Mouse (Mus musculus) gastrocnemius, adult 18-20 months (tissue): Measurements from ENCODE around the gene Stx17. TPM values are rescaled to one million over a fixed set of nuclear protein-coding genes. Genes with fewer than 3 reads are reported as not detected.

Experiments
- DNase-seq: peaks from one replicate; pipeline ENCODE4 v3.0.0; 2021; ENCODE audit warnings: low spot score
- microRNA-seq: library from miRNA; unstranded; fragments of <30 nt; microRNA quantifications from one replicate; pipeline ENCODE4 v1.2.0, GENCODE M21; 2021
- total RNA-seq, 2 experiments: library from RNA; stranded (reverse); gene quantifications; 2 replicates each; pipeline ENCODE4 v1.2.3; 2021

Gene Stx17
- total RNA-seq, 2 experiments from 2014 or later: 24.0 to 27.4 TPM

DNA sequence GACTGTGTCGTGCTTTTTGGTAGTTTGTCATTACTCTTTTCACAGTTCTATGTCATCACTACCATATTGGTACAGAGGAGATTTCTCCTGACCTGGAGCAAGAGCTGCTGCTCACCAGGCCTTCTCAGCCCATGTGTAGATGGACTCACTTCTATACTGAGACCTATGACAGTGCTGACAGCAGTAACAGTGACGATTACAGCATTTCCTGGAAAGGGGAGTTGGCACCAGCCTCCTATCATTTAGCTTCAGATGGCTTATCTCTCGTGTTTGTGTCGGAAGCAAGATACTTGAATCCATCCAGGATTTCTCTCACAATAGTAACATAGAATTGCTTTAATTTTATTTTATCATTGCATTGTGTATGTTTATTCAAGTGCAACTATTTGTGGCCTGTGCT, 35.7 kb downstream of the Stx17 start:
- DNase-seq: no peak

DNA sequence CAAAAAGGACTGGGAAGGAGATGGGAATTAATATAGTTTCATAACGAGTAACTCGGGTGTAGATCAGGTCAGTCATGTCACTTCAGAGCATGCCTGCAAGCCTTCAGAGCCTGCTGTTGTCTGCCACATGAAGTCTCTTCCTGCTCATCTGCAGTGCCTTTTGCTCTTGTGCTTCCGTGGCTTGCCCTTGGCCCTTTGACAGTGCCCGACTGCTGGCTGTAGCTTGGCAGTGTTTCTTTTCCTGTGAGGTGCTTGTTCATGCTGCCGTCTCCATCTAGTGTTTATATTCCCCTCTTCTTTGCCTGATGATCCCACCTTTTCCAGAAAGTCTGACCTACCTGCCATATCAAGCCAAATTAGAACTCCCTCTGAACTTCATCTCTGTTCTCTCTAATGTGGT, 39.1 kb downstream of the Stx17 start:
- DNase-seq: no peak

DNA sequence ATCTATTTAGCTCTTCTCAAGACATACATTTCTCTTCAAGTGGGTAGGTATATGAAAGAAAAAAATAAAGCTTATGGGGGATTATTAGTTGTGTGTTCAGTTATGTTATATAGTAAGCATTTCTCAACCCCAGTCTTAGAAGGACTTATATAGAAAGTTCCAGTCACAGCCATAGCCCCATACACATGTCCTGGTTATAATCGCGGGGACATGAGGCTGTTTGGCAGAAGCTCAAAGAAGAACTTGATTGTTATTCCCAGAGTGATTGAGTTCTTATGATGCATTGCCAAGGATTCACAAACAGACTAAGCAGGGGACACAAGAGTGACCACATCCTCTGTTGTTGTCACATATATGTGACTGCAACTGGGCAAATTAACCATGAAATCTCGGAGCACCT, 51.0 kb downstream of the Stx17 start:
- no peak for DNase-seq

DNA sequence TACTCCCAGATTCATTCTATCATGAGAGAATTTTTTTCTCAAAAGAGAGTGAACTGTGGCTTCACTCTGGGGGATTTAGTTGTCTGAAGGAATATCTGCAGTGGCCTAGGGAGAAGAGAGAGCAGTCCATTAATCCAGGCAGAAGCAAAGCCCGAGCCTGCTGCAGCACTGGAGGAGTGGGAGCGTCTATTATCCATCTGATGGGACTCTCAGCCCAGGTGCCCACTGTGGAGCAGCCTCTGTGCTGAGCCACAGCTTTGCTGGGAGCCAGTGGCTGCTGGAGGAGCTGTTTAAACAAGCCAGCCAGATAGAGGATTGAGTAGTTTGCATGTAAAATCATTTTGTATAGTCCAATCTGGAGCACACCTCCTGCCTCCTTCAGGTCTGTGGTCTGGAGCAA, 56.2 kb downstream of the Stx17 start:
- DNase-seq: no peak

DNA sequence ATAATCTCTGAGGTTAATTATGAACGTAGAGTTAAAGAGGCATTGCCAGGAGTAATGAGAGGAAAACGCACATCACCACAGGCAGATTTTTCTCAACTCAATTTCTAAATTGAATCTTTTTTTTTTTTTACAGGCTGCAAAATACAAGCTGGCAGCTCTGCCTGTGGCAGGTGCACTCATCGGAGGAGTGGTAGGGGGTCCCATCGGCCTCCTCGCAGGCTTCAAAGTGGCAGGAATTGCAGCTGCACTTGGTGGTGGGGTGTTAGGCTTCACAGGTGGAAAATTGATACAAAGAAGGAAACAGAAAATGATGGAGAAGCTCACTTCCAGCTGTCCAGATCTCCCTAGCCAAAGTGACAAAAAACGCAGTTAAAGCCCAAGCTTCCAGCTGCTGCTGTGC, 56.7 kb downstream of the Stx17 start:
- DNase-seq: no peak

DNA sequence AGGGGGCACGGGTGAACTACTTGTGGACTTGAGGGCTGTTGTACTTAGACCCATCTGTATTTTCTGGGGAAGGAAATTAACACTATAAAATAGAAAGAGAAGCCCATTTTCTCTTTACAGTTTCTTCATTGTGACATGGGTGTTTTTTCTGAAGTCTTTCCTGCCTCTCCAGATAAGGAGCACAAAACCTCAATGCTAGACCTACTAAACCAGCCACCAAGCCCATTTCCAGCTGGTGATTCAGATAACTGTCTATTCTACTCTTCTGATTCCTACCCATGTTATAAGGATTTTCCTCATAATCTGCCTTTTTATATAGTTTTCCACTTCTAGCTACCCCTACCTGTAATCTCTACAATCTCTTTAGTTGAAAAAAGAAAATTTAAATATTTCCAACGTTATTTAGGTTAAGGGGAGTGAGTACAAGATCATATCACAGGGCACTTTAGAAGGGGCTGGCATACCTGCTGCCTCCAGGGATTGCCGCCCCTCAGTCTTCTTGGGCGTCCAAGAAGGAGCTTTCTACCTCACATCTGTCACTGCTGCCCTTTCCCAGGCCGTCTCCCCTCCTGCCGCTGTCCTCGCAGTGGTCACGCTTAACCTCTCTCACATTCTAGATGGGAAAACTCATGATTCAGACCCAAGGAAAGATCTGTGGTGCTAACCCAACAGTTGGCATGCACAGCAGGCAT, 57.5 kb downstream of the Stx17 start:
- DNase-seq: no peak

DNA sequence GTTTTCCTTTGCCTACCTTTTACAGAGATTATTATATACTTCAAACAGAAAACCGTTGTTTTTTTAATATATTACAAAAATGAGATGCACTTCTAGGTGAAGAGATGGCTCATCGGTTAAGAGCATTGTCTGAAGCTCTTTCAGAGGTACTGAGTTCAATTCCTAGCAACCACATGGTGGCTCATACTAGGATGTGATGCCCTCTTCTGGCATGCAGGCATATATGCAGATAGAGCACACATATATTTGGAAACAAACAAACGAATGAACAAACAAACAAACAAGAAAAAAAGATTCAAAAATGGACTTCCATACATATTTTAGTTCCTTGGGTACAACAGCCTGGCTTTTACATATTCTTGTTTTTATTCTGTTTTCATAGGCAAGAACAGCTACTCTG, 73.2 kb downstream of the Stx17 start:
- no peak for DNase-seq

DNA sequence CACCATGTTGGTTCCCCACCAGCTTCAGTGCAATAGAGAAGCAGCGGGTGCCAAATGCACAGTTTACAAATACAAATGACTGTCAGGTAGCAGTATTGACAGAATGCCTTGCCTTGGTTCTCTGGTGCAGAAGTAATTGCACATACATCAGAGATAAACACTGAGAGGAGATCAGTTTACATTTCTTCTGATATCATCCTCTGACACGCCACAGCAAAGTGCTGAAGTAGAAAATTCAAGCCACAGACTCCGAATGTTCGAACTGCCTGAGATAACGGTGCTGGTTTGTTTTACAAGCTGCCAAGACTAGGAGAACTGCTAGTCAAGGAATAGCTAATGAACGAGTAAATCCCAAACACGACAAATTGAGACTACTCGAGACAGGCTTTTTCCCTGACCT, 73.7 kb downstream of the Stx17 start:
- DNase-seq: no peak

DNA sequence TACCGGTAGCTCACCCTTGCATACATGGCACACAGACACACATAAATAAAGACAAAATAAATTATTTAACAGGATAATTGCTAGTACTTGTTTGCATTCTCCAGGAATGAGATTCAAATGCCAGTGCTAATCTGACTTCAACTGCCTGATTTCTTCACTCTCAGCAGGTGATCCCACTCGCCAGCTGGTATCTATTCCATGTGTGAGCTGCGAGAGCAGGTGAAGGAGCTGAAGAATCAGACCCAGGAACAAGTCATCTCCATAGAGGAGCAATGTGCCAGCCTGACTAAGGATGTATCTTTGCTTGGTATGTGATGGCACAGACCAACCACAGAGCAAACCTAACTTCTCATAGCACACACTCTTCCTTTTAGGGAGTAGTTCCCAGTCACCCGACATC, 78.8 kb downstream of the Stx17 start:
- DNase-seq: no peak

DNA sequence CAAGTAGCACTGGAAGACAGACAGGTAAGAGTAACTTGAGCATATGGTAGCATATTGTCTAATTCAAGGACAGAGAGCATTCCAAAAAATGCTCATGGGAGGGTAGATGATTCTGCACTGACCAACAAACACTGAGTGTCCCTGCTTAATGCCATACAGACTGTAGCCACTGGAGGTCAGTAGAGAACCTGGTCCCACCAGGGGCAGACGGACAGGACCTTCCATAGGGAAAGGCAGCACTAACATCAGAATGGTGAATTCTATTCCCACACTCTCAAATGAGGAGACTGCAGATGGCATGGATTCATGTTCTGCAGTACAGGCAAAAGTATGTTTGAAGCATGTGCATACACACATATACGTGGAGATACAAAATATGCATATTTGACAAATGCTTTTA, 100.5 kb downstream of the Stx17 start:
- DNase-seq: peak; percentile 80

DNA sequence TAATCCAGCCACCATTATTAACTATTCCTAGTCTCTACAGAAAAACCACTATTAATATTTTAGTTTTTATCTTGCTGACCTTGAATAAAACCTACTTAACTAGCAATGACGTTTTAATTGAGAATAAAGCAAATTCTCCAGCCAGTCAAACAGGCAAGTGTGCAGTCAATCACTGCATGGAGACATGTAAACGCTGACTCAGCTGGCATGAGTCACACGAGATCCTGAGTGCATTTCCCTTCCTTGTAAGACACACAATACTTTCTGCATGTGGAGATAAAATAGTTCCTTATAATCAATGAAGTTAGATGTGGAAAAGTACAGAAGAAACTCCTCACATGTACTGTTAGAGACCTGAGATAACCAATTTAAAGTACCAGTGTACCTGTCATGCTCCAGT, 100.9 kb downstream of the Stx17 start:
- no peak for DNase-seq

DNA sequence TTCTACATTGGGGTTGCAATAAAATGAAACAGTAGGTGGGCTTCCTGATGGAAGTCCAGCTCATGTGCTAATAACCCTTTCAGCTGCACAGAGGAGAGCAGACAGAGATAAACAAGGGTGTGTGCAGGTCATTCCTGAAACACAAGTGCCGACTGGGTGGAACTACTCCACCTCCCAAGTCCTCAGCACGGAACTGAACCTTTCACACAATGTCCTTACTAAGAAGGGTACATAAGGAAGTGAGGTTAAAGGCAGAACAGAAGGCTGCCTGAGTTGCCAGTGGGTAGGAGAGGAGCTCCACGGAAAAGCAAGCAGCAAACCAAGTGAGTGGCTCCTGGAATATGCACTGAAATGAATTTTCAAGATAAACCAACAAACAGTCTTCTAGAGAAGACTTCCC, 102.1 kb downstream of the Stx17 start:
- DNase-seq: no peak

Small RNA genes within 50 kb of the gene (microRNA-seq; reads per million reads assigned to microRNA genes)
- not detected for gene Mir1958

Other genes starting within 250 kb of the Stx17 start
- gene Nr4a3, start 79.8 kb upstream of the Stx17 start, total RNA-seq: 10 to 100 TPM in 1 of 2 experiments, 1 to 10 TPM in 1; 9.8 to 56.7 TPM
- 10 to 100 TPM; 26.9 to 29.1 TPM for gene Erp44, start 154.6 kb downstream of the Stx17 start, total RNA-seq
- gene Invs, start 154.8 kb downstream of the Stx17 start, total RNA-seq: 1 to 10 TPM; 1.7 to 2.3 TPM